In the genomic region with DNA sequence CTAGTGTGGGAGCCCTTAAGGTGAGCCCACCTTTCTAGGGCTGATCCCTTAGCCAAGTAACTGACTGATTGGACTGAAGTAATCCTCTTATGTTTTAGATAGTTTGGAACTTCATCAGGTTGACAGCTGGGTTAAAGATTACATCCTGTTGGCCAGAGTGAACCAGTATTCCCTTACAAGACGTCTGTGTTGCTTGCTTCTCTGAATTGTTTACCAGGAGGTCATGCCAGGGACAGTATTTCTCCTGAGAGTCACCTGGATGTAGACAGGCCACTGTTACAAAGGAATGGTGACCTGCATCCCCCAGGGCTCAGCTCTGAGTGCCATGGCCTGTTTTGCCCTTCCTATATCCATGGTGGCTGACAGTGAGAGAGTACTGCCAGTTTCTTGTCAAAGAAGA, we compare ENCODE assay signal across 11 mouse cellular contexts.
"Had no signal": no experiment of that assay in that cellular context is flagged by ENCODE, and none has a peak within 500 bp of the region (broad histone marks: within the 10 kb centered on the region; RNA-seq: fewer than 3 reads in every experiment).

No protein-coding gene starts in this region.

- ATAC-seq: hindbrain, postnatal 0 days had no signal

- DNase-seq: left cerebral cortex, postnatal 4 days; lung, embryonic 14.5 days; lung, postnatal 10 days; lung, postnatal 4 days; right cerebral cortex, postnatal 4 days; spleen, adult 18-20 months; thymus, adult 18-20 months; thymus, postnatal 14 days had no signal

- H3K27me3 ChIP-seq: limb, embryonic 13.5 days; midbrain, embryonic 12.5 days had no signal

- H3K27ac ChIP-seq: hindbrain, postnatal 0 days; limb, embryonic 13.5 days had no signal

- H3K4me2 ChIP-seq: limb, embryonic 13.5 days; lung, embryonic 14.5 days; midbrain, embryonic 12.5 days had no signal

- H3K36me3 ChIP-seq: limb, embryonic 13.5 days; midbrain, embryonic 12.5 days had no signal

- H3K4me3 ChIP-seq: limb, embryonic 13.5 days; midbrain, embryonic 12.5 days had no signal

- H3K9me3 ChIP-seq: limb, embryonic 13.5 days; midbrain, embryonic 12.5 days had no signal

- H3K9ac ChIP-seq: limb, embryonic 13.5 days; lung, embryonic 14.5 days; midbrain, embryonic 12.5 days had no signal
